In genomic region chr12:36095371-36095880, GRCm38 (mm10) we compare ENCODE assay signal across 29 mouse cellular contexts. TPM values are rescaled to one million over a fixed set of nuclear protein-coding genes. Genes with fewer than 3 reads are reported as not detected.
DNase-seq lines count a peak whose midpoint lies in the region; ATAC-seq and TF ChIP-seq lines count a peak whose summit lies in the region.
"Had no signal": no experiment of that assay in that cellular context is flagged by ENCODE, and none has a peak within 500 bp of the region (broad histone marks: within the 10 kb centered on the region; RNA-seq: fewer than 3 reads in every experiment).

No protein-coding gene starts in this region.

- no peak overlapping the region for H3K9ac ChIP-seq in forebrain, embryonic 12.5 days
- no peak overlapping the region for H3K9ac ChIP-seq in forebrain, embryonic 15.5 days (replicated peaks)
- H3K9ac ChIP-seq: embryonic facial prominence, embryonic 12.5 days; embryonic facial prominence, embryonic 15.5 days; heart, embryonic 13.5 days; hindbrain, embryonic 14.5 days had no signal

- no peak for TF ChIP-seq CTCF in layer of hippocampus, adult 2 months (conservative IDR thresholded peaks at IDR 0.05)

- no peaks in the 10 kb centered on the region for H3K9me3 ChIP-seq in forebrain, embryonic 12.5 days
- no peaks in the 10 kb centered on the region for H3K9me3 ChIP-seq in forebrain, embryonic 15.5 days
- H3K9me3 ChIP-seq: embryonic facial prominence, embryonic 12.5 days; embryonic facial prominence, embryonic 15.5 days; G1E; heart, embryonic 10.5 days; heart, embryonic 13.5 days had no signal

- 45% methylated on average over 7 of the region's 7 CpGs for WGBS in forebrain, embryonic 12.5 days
- WGBS in forebrain, embryonic 15.5 days = 20% methylated on average over 7 of the region's 7 CpGs

- DNase-seq in layer of hippocampus, adult 2 months (ENCODE audit: low spot score in 2 of 2) = peak in 1 of 2 experiments; percentile 32
- no peak for DNase-seq in layer of hippocampus, adult 9-11 months
- DNase-seq in brain, adult 2 months (ENCODE audit: low read depth, low spot score) = peak; percentile 20
- no peak for DNase-seq in thymus, adult 18-20 months
- DNase-seq in adipocyte (ENCODE audit: low spot score) = no peak
- DNase-seq: adrenal gland, adult 8-10 months; adrenal gland, postnatal 25 days; B cell, adult 2 months; cerebellum, adult 11 months; cerebellum, adult 2 months; cerebellum, adult 9-11 months; cerebellum, postnatal 25 days; gastrocnemius, postnatal 10 days; gastrocnemius, postnatal 36 days; heart, adult 2 months; heart, postnatal 14 days; heart, postnatal 4 days; kidney, adult 11 months had no signal

- no peaks in the 10 kb centered on the region for H3K4me1 ChIP-seq in forebrain, embryonic 12.5 days
- no peaks in the 10 kb centered on the region; the same call in 1 of the 2 replicates for H3K4me1 ChIP-seq in forebrain, embryonic 15.5 days
- H3K4me1 ChIP-seq: embryonic facial prominence, embryonic 12.5 days; embryonic facial prominence, embryonic 15.5 days; heart, embryonic 10.5 days; heart, embryonic 13.5 days had no signal

- H3K27me3 ChIP-seq in forebrain, embryonic 12.5 days = no peaks in the 10 kb centered on the region
- no peaks in the 10 kb centered on the region for H3K27me3 ChIP-seq in forebrain, embryonic 15.5 days
- H3K27me3 ChIP-seq: CH12.LX; embryonic facial prominence, embryonic 12.5 days; embryonic facial prominence, embryonic 15.5 days; heart, embryonic 13.5 days had no signal

- H3K4me3 ChIP-seq in layer of hippocampus, adult 2 months = no peak overlapping the region
- H3K4me3 ChIP-seq in forebrain, embryonic 12.5 days (replicated peaks) = no peak overlapping the region
- no peak overlapping the region for H3K4me3 ChIP-seq in forebrain, embryonic 15.5 days
- H3K4me3 ChIP-seq: embryonic facial prominence, embryonic 12.5 days; embryonic facial prominence, embryonic 15.5 days; heart, adult 2 months; heart, embryonic 10.5 days; heart, embryonic 13.5 days had no signal

- H3K4me2 ChIP-seq in forebrain, embryonic 12.5 days = no peak overlapping the region
- no peak overlapping the region for H3K4me2 ChIP-seq in forebrain, embryonic 15.5 days (replicated peaks)
- H3K4me2 ChIP-seq: embryonic facial prominence, embryonic 12.5 days; embryonic facial prominence, embryonic 15.5 days; heart, embryonic 13.5 days; hindbrain, embryonic 14.5 days had no signal

- ATAC-seq in forebrain, embryonic 12.5 days (ENCODE audit: low FRiP score) = 0 out of 2 replicates have a peak, but pooled peaks have one; percentile 30
- ATAC-seq in forebrain, embryonic 15.5 days (replicated peaks) = peak; percentile 55
- ATAC-seq in inflammation-experienced regulatory T-cells, adult 6 months = no peak
- ATAC-seq: hindbrain, postnatal 0 days had no signal

- peak overlapping the region; percentile 6; the same call in 1 of the 2 replicates for H3K27ac ChIP-seq in layer of hippocampus, adult 2 months
- no peak overlapping the region for H3K27ac ChIP-seq in forebrain, embryonic 12.5 days
- no peak overlapping the region; the same call in 1 of the 2 replicates for H3K27ac ChIP-seq in forebrain, embryonic 15.5 days (replicated peaks)
- H3K27ac ChIP-seq: embryonic facial prominence, embryonic 12.5 days; embryonic facial prominence, embryonic 15.5 days; heart, adult 2 months; heart, embryonic 10.5 days; heart, embryonic 13.5 days; hindbrain, embryonic 14.5 days; hindbrain, postnatal 0 days had no signal

- H3K36me3 ChIP-seq in forebrain, embryonic 12.5 days (replicated peaks) = peaks cover 40% of the 10 kb centered on the region
- peaks cover 40% of the 10 kb centered on the region for H3K36me3 ChIP-seq in forebrain, embryonic 15.5 days

RNA-seq across cellular contexts. Expression of gene Tspan13, which starts 53.1 kb away (rescaled TPM):
- 100 to 1,000 TPM; 261 to 264 TPM for total RNA-seq in layer of hippocampus, adult 2 months (2021)
- 236 and 244 TPM in 2 replicates for polyA plus RNA-seq in forebrain, embryonic 12.5 days (2016; fragmentation: Nextera tagmentation; extraction: Ambion mirVana)
- polyA plus RNA-seq in forebrain, embryonic 15.5 days (2015; fragmentation: Nextera tagmentation; extraction: Ambion mirVana) = 308 and 312 TPM in 2 replicates
- 100 to 1,000 TPM; 217 to 248 (median 230) TPM for polyA plus RNA-seq in inflammation-experienced regulatory T-cells, adult 6 months (2017; shearing (Covaris generic))
- total RNA-seq: G1E had no signal
